Mouse (Mus musculus) embryonic facial prominence, embryonic 13.5 days (tissue): ENCODE data around the gene Mgat3. TPM values are rescaled to one million over a fixed set of nuclear protein-coding genes. Genes with fewer than 3 reads are reported as not detected.

Experiments used
- ATAC-seq: fragments of 200-750 bp; cut with Nextera tagmentation; 2 replicates; pipeline ENCODE4 v1.8.0; 2017; ENCODE audit warnings: low read depth; ENCODE audit not compliant: insufficient number of reproducible peaks, insufficient read depth, low FRiP score, low TSS enrichment
- H3K27ac ChIP-seq: fragments of 300-500 bp; sonication (generic); 2 replicates; pipeline ENCODE4 v1.5.1; 2015; ENCODE audit warnings: moderate library complexity, mild to moderate bottlenecking, inconsistent platforms
- H3K27me3 ChIP-seq: fragments of 300-500 bp; sonication (generic); 2 replicates; pipeline ENCODE4 v1.6.1; 2015; ENCODE audit warnings: mild to moderate bottlenecking, inconsistent platforms
- H3K36me3 ChIP-seq: fragments of 300-500 bp; sonication (generic); 2 replicates; pipeline ENCODE4 v1.6.1; 2015; ENCODE audit warnings: mild to moderate bottlenecking, inconsistent platforms
- H3K4me1 ChIP-seq: fragments of 300-500 bp; sonication (generic); 2 replicates; pipeline ENCODE4 v1.6.1; 2015; ENCODE audit warnings: inconsistent platforms
- H3K4me2 ChIP-seq: fragments of 300-500 bp; sonication (generic); 2 replicates; pipeline ENCODE4 v1.6.1; 2015; ENCODE audit warnings: moderate library complexity, mild to moderate bottlenecking, inconsistent platforms
- H3K4me3 ChIP-seq: fragments of 300-500 bp; sonication (generic); 2 replicates; pipeline ENCODE4 v1.5.1; 2015; ENCODE audit warnings: mild to moderate bottlenecking, inconsistent platforms
- H3K9ac ChIP-seq: fragments of 300-500 bp; sonication (generic); 2 replicates; pipeline ENCODE4 v1.6.1; 2015; ENCODE audit warnings: mild to moderate bottlenecking, inconsistent platforms
- H3K9me3 ChIP-seq: fragments of 300-500 bp; sonication (generic); 2 replicates; pipeline ENCODE4 v1.6.1; 2016; ENCODE audit warnings: inconsistent platforms
- WGBS: fragments of 180-500 bp; shearing (Covaris S2); methylation state at CpG from one replicate; pipeline ENCODE4 v1.1.7; 2015; ENCODE audit warnings: mixed read lengths; 5-methylcytosine and 5-hydroxymethylcytosine counted together
- polyA plus RNA-seq: library from polyadenylated mRNA; unstranded; fragments of >200 nt; fragmentation: Nextera tagmentation; extraction: Ambion mirVana; gene quantifications from 2 replicates; pipeline ENCODE4 v1.2.1, GENCODE M21; 2015

Gene Mgat3
- polyA plus RNA-seq, 1 experiment from 2014 or later = 7.7 TPM

- no peaks in the 10 kb centered on the region for H3K9me3 ChIP-seq
- no peak overlapping the region for H3K4me2 ChIP-seq
- H3K4me1 ChIP-seq = no peaks in the 10 kb centered on the region
- H3K27me3 ChIP-seq = no peaks in the 10 kb centered on the region
- no peak overlapping the region for H3K27ac ChIP-seq
- ATAC-seq = no peak
- no peak overlapping the region for H3K9ac ChIP-seq
- WGBS = 91% methylated on average over 4 of the region's 4 CpGs
- no peak overlapping the region for H3K4me3 ChIP-seq
- peaks cover 24% of the 10 kb centered on the region for H3K36me3 ChIP-seq
Measured at GRCm38 (mm10) chr15:80182072-80182700, 8.7 kb downstream of the Mgat3 start.

GRCm38 (mm10) chr15:80188927-80189326 is 15.4 kb downstream of the Mgat3 start:
- 83% methylated on average over 5 of the region's 5 CpGs for WGBS
- no peak for ATAC-seq

GRCm38 (mm10) chr15:80190075-80190474 is 16.6 kb downstream of the Mgat3 start:
- H3K4me2 ChIP-seq = no peak overlapping the region
- H3K9ac ChIP-seq = no peak overlapping the region
- peak; percentile 22; the same call in 1 of the 2 replicates for ATAC-seq
- H3K9me3 ChIP-seq = no peaks in the 10 kb centered on the region
- no peaks in the 10 kb centered on the region for H3K27me3 ChIP-seq
- 0 out of 2 replicates have a peak, but pooled peaks cover 4% of the 10 kb centered on the region for H3K36me3 ChIP-seq
- no peak overlapping the region for H3K27ac ChIP-seq
- no peak overlapping the region for H3K4me3 ChIP-seq
- 74% methylated on average over 4 of the region's 4 CpGs for WGBS
- peaks cover 12% of the 10 kb centered on the region for H3K4me1 ChIP-seq

More at GRCm38 (mm10) chr15:80188927-80189326, 15.4 kb downstream of the Mgat3 start:
- Histone ChIP-seq H3K9me3 (no peaks in the 10 kb centered on the region), H3K36me3 (0 out of 2 replicates have a peak, but pooled peaks cover 4% of the 10 kb centered on the region), H3K27me3 (no peaks in the 10 kb centered on the region), H3K4me3 (no peak overlapping the region), H3K27ac (no peak overlapping the region), H3K4me2 (no peak overlapping the region), H3K4me1 (peaks cover 12% of the 10 kb centered on the region), H3K9ac (no peak overlapping the region)

- H3K9me3 ChIP-seq = no peaks in the 10 kb centered on the region
- 0 out of 2 replicates have a peak, but pooled peaks cover 3% of the 10 kb centered on the region for H3K36me3 ChIP-seq
- no peaks in the 10 kb centered on the region for H3K27me3 ChIP-seq
- no peak overlapping the region for H3K4me2 ChIP-seq
- no peak overlapping the region for H3K9ac ChIP-seq
- no peak overlapping the region for H3K27ac ChIP-seq
- no peak overlapping the region for H3K4me3 ChIP-seq
- H3K4me1 ChIP-seq = peaks cover 12% of the 10 kb centered on the region
- 74% methylated on average over 8 of the region's 8 CpGs for WGBS
- no peak for ATAC-seq
Measured at GRCm38 (mm10) chr15:80191585-80192245, 18.2 kb downstream of the Mgat3 start.

- Histone ChIP-seq H3K27me3 (no peaks in the 10 kb centered on the region), H3K27ac (no peak overlapping the region), H3K4me1 (peaks cover 12% of the 10 kb centered on the region), H3K4me2 (no peak overlapping the region), H3K36me3 (0 out of 2 replicates have a peak, but pooled peaks cover 3% of the 10 kb centered on the region), H3K9me3 (no peaks in the 10 kb centered on the region), H3K9ac (no peak overlapping the region), H3K4me3 (no peak overlapping the region)
- ATAC-seq = no peak
- 81% methylated on average over 6 of the region's 6 CpGs for WGBS
Measured at GRCm38 (mm10) chr15:80192246-80192585, 18.7 kb downstream of the Mgat3 start.

- ATAC-seq = no peak
Measured at GRCm38 (mm10) chr15:80192847-80193246, 19.3 kb downstream of the Mgat3 start.

GRCm38 (mm10) chr15:80199556-80199955 is 26.0 kb downstream of the Mgat3 start:
- no peak for ATAC-seq
- no peak overlapping the region for H3K4me2 ChIP-seq
- no peaks in the 10 kb centered on the region for H3K9me3 ChIP-seq
- H3K4me3 ChIP-seq = no peak overlapping the region
- no peaks in the 10 kb centered on the region for H3K27me3 ChIP-seq
- peaks cover 16% of the 10 kb centered on the region for H3K4me1 ChIP-seq
- H3K36me3 ChIP-seq = peaks cover 11% of the 10 kb centered on the region; the same call in 1 of the 2 replicates
- 63% methylated on average over 2 of the region's 2 CpGs for WGBS
- no peak overlapping the region for H3K27ac ChIP-seq
- H3K9ac ChIP-seq = no peak overlapping the region

More at GRCm38 (mm10) chr15:80192847-80193246, 19.3 kb downstream of the Mgat3 start:
- no peak overlapping the region for H3K9ac ChIP-seq
- H3K9me3 ChIP-seq = no peaks in the 10 kb centered on the region
- WGBS = 79% methylated on average over 7 of the region's 7 CpGs
- no peak overlapping the region for H3K4me3 ChIP-seq
- peaks cover 12% of the 10 kb centered on the region for H3K4me1 ChIP-seq
- H3K27me3 ChIP-seq = no peaks in the 10 kb centered on the region
- no peak overlapping the region for H3K4me2 ChIP-seq
- 0 out of 2 replicates have a peak, but pooled peaks cover 3% of the 10 kb centered on the region for H3K36me3 ChIP-seq
- H3K27ac ChIP-seq = no peak overlapping the region

GRCm38 (mm10) chr15:80202111-80202775 is 28.7 kb downstream of the Mgat3 start:
- H3K36me3 ChIP-seq = peaks cover 17% of the 10 kb centered on the region
- no peak overlapping the region for H3K27ac ChIP-seq
- H3K9me3 ChIP-seq = no peaks in the 10 kb centered on the region
- H3K9ac ChIP-seq = no peak overlapping the region
- ATAC-seq = no peak
- WGBS = 80% methylated on average over 6 of the region's 6 CpGs
- H3K4me2 ChIP-seq = no peak overlapping the region
- H3K4me1 ChIP-seq = peaks cover 16% of the 10 kb centered on the region
- H3K4me3 ChIP-seq = no peak overlapping the region
- no peaks in the 10 kb centered on the region for H3K27me3 ChIP-seq

- Histone ChIP-seq H3K9me3 (no peaks in the 10 kb centered on the region), H3K4me3 (no peak overlapping the region), H3K27me3 (no peaks in the 10 kb centered on the region), H3K4me2 (no peak overlapping the region), H3K9ac (no peak overlapping the region), H3K27ac (no peak overlapping the region), H3K36me3 (peaks cover 17% of the 10 kb centered on the region), H3K4me1 (peaks cover 21% of the 10 kb centered on the region)
- 28% methylated on average over 4 of the region's 4 CpGs for WGBS
- ATAC-seq = no peak
Measured at GRCm38 (mm10) chr15:80203406-80203805, 29.9 kb downstream of the Mgat3 start.

GRCm38 (mm10) chr15:80206057-80206565 is 32.6 kb downstream of the Mgat3 start:
- ATAC-seq = no peak

GRCm38 (mm10) chr15:80208446-80208845 is 34.9 kb downstream of the Mgat3 start:
- 22% methylated on average over 4 of the region's 4 CpGs for WGBS
- Histone ChIP-seq H3K4me1 (peaks cover 11% of the 10 kb centered on the region; the same call in 1 of the 2 replicates), H3K27ac (peak overlapping the region; percentile 51; the same call in 1 of the 2 replicates), H3K27me3 (no peaks in the 10 kb centered on the region), H3K4me2 (no peak overlapping the region), H3K36me3 (peaks cover 43% of the 10 kb centered on the region), H3K4me3 (no peak overlapping the region), H3K9me3 (no peaks in the 10 kb centered on the region), H3K9ac (no peak overlapping the region)
- ATAC-seq = no peak

More at GRCm38 (mm10) chr15:80206057-80206565, 32.6 kb downstream of the Mgat3 start:
- Histone ChIP-seq H3K4me3 (no peak overlapping the region), H3K36me3 (peaks cover 19% of the 10 kb centered on the region), H3K27me3 (no peaks in the 10 kb centered on the region), H3K9ac (no peak overlapping the region), H3K9me3 (no peaks in the 10 kb centered on the region), H3K27ac (no peak overlapping the region), H3K4me1 (peaks cover 25% of the 10 kb centered on the region), H3K4me2 (no peak overlapping the region)
- WGBS = 87% methylated on average over 3 of the region's 3 CpGs
